Mouse (Mus musculus): ENCODE measurements around the gene Fth1. TPM values are rescaled to one million over a fixed set of nuclear protein-coding genes. Genes with fewer than 3 reads are reported as not detected.

Fth1 gene
- total and polyA plus RNA-seq, 2 experiments from 2014 or later: 524 to 3,148 TPM

DNA sequence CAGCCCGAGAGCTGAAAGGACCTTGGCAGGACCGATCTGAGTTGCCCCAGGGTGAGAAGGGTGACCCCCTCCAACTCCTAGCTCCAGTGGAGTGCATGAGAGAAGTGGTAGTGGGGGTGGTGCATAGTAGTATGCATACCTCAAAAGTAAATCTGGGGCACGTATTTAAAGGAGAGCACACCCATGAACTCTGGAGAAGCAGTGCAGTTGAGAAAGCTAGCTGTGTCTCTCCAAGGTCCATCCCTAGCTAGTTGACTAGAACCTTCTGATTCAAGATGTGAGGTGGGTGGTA lies 38.1 kb downstream of the Fth1 start:
- H3K9me3 ChIP-seq (replicated peaks; ENCODE audit: control insufficient read depth, low read length): no peaks in the 10 kb centered on the region
- H3K4me3 ChIP-seq (ENCODE audit: low read depth, low read length): peak overlapping the region; percentile 57
- DNase-seq (ENCODE audit: low spot score) (no peak), ATAC-seq (ENCODE audit: insufficient read depth, low read depth) (peak; percentile 24)
- H3K36me3 ChIP-seq (replicated peaks; ENCODE audit: control insufficient read depth, insufficient read depth, low read length): no peaks in the 10 kb centered on the region
- no peaks in the 10 kb centered on the region for H3K27me3 ChIP-seq (ENCODE audit: control insufficient read depth, insufficient read depth, low read length)
- peaks cover 17% of the 10 kb centered on the region; the same call in 1 of the 2 replicates for H3K4me1 ChIP-seq (ENCODE audit: control insufficient read depth, insufficient read depth)
- H3K9ac ChIP-seq (replicated peaks; ENCODE audit: low read depth, low read length): peak overlapping the region; percentile 62
- peak overlapping the region; percentile 57 for H3K27ac ChIP-seq (ENCODE audit: low read depth)
- WGBS: 0% methylated on average over 3 of the region's 3 CpGs
- no peak for TF ChIP-seq EP300 (IDR thresholded peaks at IDR 0.05; ENCODE audit: low read depth)
- no peak for TF ChIP-seq CTCF (IDR thresholded peaks at IDR 0.05; ENCODE audit: low read depth)
- H3K4me2 ChIP-seq (ENCODE audit: low read depth, low read length): peak overlapping the region; percentile 88

GRCm38 (mm10) chr19:10019214-10019760 lies 38.9 kb downstream of the Fth1 start:
- Histone ChIP-seq H3K36me3 (replicated peaks; ENCODE audit: control insufficient read depth, insufficient read depth, low read length) (no peaks in the 10 kb centered on the region), H3K4me2 (ENCODE audit: low read depth, low read length) (peak overlapping the region; percentile 88), H3K4me3 (ENCODE audit: low read depth, low read length) (peak overlapping the region; percentile 57), H3K9me3 (replicated peaks; ENCODE audit: control insufficient read depth, low read length) (no peaks in the 10 kb centered on the region), H3K27ac (ENCODE audit: low read depth) (no peak overlapping the region), H3K4me1 (ENCODE audit: control insufficient read depth, insufficient read depth) (peaks cover 18% of the 10 kb centered on the region; the same call in 1 of the 2 replicates), H3K9ac (replicated peaks; ENCODE audit: low read depth, low read length) (peak overlapping the region; percentile 62), H3K27me3 (ENCODE audit: control insufficient read depth, insufficient read depth, low read length) (no peaks in the 10 kb centered on the region)
- DNase-seq (ENCODE audit: low spot score) (no peak), ATAC-seq (ENCODE audit: insufficient read depth, low read depth) (no peak)
- TF ChIP-seq CTCF (IDR thresholded peaks at IDR 0.05; ENCODE audit: low read depth) (no peak), EP300 (IDR thresholded peaks at IDR 0.05; ENCODE audit: low read depth) (no peak)
- WGBS: 79% methylated on average over 4 of the region's 4 CpGs

DNA sequence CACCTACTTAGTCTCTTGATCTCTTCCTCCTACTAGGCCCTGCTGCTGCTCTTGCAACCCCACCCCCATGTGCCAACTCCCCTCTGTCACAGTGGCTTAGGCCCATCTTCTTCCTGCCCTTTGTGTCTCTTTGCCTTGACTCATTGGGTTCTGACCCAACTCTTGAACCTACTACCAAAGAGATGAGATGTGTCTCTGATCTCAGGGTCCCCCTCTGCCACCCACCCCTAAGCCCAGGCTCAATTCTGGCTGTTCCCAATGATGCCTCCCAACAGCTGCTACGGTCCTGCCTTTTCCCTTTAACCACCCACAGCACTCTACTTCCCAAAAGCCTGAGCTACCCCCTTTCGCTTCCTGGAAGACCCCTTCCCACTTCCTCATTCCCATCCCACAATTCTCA lies 41.6 kb downstream of the Fth1 start:
- Histone ChIP-seq H3K27ac (ENCODE audit: low read depth) (no peak overlapping the region), H3K4me2 (ENCODE audit: low read depth, low read length) (no peak overlapping the region), H3K4me3 (ENCODE audit: low read depth, low read length) (no peak overlapping the region), H3K36me3 (replicated peaks; ENCODE audit: control insufficient read depth, insufficient read depth, low read length) (no peaks in the 10 kb centered on the region), H3K9me3 (replicated peaks; ENCODE audit: control insufficient read depth, low read length) (no peaks in the 10 kb centered on the region), H3K4me1 (ENCODE audit: control insufficient read depth, insufficient read depth) (peaks cover 30% of the 10 kb centered on the region), H3K27me3 (ENCODE audit: control insufficient read depth, insufficient read depth, low read length) (no peaks in the 10 kb centered on the region), H3K9ac (replicated peaks; ENCODE audit: low read depth, low read length) (no peak overlapping the region)
- 83% methylated on average over 2 of the region's 2 CpGs for WGBS
- TF ChIP-seq CTCF (IDR thresholded peaks at IDR 0.05; ENCODE audit: low read depth): no peak
- no peak for TF ChIP-seq EP300 (IDR thresholded peaks at IDR 0.05; ENCODE audit: low read depth)
- no peak for ATAC-seq (ENCODE audit: insufficient read depth, low read depth)
- DNase-seq (ENCODE audit: low spot score): no peak

DNA sequence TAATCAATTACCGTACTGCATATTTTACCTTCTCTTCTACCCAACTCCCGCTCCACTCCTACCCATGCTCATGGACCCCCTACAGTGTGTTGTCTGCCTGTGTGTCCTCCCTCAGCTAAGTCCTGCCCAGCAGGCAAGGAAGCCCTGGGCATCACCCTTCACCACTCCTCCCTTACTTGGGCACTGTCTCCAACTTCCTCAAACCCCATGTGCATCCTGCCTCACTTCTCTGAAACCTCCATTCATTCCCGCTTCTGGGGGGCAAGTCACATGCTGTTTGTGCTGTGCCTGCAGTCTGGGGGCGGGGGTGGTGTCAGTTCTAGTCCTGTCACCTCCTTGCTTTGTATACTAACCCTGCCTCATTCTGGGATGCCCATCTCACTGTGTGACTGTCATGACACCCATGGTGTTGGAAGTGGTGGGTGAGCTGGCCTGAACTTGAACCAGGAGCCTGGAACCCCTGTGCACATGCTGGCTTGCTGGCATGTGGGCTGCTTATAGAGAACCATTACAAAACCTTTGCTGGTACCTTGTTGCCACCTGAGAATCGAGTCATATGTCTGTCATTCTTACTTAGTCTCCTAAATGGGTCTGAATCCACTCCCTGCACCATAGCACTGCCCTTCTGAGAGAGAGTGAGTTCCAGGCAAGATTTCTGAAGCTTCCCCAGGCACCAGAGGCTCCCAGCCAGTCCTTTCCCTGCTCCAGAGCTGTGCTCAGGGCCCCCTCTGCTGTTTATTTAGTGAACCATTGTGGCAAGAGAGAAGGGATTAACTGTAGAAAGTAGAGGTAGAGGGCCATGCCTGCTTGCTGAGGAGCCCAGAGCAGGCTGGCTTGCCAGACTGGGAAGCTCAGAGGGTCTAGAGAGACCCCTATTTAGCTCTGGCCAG lies 42.3 kb downstream of the Fth1 start:
- Histone ChIP-seq H3K4me2 (ENCODE audit: low read depth, low read length) (no peak overlapping the region), H3K4me3 (ENCODE audit: low read depth, low read length) (no peak overlapping the region), H3K36me3 (replicated peaks; ENCODE audit: control insufficient read depth, insufficient read depth, low read length) (0 out of 2 replicates have a peak, but pooled peaks cover 5% of the 10 kb centered on the region), H3K9ac (replicated peaks; ENCODE audit: low read depth, low read length) (no peak overlapping the region), H3K27ac (ENCODE audit: low read depth) (peak overlapping the region; percentile 76), H3K27me3 (ENCODE audit: control insufficient read depth, insufficient read depth, low read length) (no peaks in the 10 kb centered on the region), H3K4me1 (ENCODE audit: control insufficient read depth, insufficient read depth) (peaks cover 30% of the 10 kb centered on the region), H3K9me3 (replicated peaks; ENCODE audit: control insufficient read depth, low read length) (no peaks in the 10 kb centered on the region)
- TF ChIP-seq EP300 (IDR thresholded peaks at IDR 0.05; ENCODE audit: low read depth): no peak; the same call in 1 of the 2 replicates
- TF ChIP-seq CTCF (IDR thresholded peaks at IDR 0.05; ENCODE audit: low read depth): peak; percentile 67
- DNase-seq (ENCODE audit: low spot score): peak; percentile 62
- WGBS: 71% methylated on average over 5 of the region's 5 CpGs
- peak; percentile 21; the same call in 1 of the 2 replicates for ATAC-seq (ENCODE audit: insufficient read depth, low read depth)

DNA sequence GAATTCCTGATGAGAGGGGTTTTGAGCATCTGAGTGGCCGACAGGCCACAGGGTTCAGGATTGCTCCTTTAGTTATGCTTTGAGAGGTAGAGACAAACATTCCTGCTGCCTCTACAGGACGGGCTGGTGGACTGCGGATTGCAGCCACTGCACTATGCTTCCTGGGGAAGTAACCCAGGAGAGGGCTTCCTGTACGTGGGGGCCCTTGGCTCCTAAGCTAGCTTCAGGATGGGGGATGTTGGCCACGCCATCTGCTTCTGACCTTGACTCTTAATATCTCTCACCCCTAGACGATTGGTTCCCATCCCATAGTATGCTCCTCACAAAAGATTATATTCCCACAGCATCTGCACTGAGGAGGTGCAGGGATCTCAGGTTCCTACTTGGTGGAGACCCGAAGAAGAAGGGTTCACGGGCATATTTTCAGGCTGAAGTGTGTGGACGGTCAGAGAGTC lies 42.9 kb downstream of the Fth1 start:
- Histone ChIP-seq H3K36me3 (replicated peaks; ENCODE audit: control insufficient read depth, insufficient read depth, low read length) (peaks cover 11% of the 10 kb centered on the region; the same call in 1 of the 2 replicates), H3K27me3 (ENCODE audit: control insufficient read depth, insufficient read depth, low read length) (no peaks in the 10 kb centered on the region), H3K4me2 (ENCODE audit: low read depth, low read length) (no peak overlapping the region), H3K4me1 (ENCODE audit: control insufficient read depth, insufficient read depth) (peaks cover 29% of the 10 kb centered on the region), H3K4me3 (ENCODE audit: low read depth, low read length) (no peak overlapping the region), H3K9me3 (replicated peaks; ENCODE audit: control insufficient read depth, low read length) (no peaks in the 10 kb centered on the region), H3K27ac (ENCODE audit: low read depth) (peak overlapping the region; percentile 76), H3K9ac (replicated peaks; ENCODE audit: low read depth, low read length) (no peak overlapping the region)
- DNase-seq (ENCODE audit: low spot score) (no peak), ATAC-seq (ENCODE audit: insufficient read depth, low read depth) (peak; percentile 35)
- TF ChIP-seq EP300 (IDR thresholded peaks at IDR 0.05; ENCODE audit: low read depth) (no peak), CTCF (IDR thresholded peaks at IDR 0.05; ENCODE audit: low read depth) (no peak)
- 52% methylated on average over 9 of the region's 9 CpGs for WGBS

Data from heart, postnatal 0 days (tissue).